Mouse (Mus musculus): Measurements from ENCODE around the gene Setd7. TPM values are rescaled to one million over a fixed set of nuclear protein-coding genes. Genes with fewer than 3 reads are reported as not detected.
A peak's percentile ranks its signal among the peaks of the same experiment; 100 is the strongest.

Setd7 gene
- polyA plus RNA-seq, 1 experiment from 2014 or later: 4.8 TPM

DNA sequence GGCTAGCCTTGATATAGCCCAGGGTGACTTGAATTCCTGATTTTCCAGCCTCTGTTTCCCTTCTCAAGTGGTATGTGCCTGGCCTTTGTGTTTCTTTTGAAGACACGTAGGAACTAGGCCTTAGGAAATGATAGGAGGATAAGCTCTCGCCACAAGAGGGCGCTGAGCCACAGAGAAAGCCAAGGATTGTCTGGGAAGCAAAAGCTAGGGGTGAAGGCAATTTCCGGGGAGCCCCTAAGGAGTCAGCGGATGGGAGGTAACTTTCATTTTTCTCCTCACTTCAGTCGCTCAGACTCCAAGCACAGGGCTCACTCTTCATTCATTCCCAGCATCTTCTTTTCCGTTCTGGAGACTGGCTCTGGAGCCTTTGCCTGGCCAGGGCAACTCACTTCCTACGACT lies 49.8 kb downstream of the Setd7 start:
- peak overlapping the region; percentile 51 for H3K4me2 ChIP-seq (ENCODE audit: low read depth, low read length)
- no peaks in the 10 kb centered on the region for H3K9me3 ChIP-seq (replicated peaks; ENCODE audit: control insufficient read depth, low read length)
- H3K27ac ChIP-seq (ENCODE audit: low read length): no peak overlapping the region
- 29% methylated on average over 8 of the region's 8 CpGs for WGBS
- no peaks in the 10 kb centered on the region for H3K4me1 ChIP-seq (ENCODE audit: control insufficient read depth, insufficient read depth, low read length)
- 0 out of 2 replicates have a peak, but pooled peaks cover 4% of the 10 kb centered on the region for H3K36me3 ChIP-seq (ENCODE audit: control insufficient read depth, insufficient read depth, low read length)
- H3K9ac ChIP-seq (ENCODE audit: low read length): peak overlapping the region; percentile 48
- no peaks in the 10 kb centered on the region for H3K27me3 ChIP-seq (ENCODE audit: control insufficient read depth, insufficient read depth, low read length)
- ATAC-seq (ENCODE audit: insufficient read depth, low FRiP score): peak; percentile 47
- peak overlapping the region; percentile 31 for H3K4me3 ChIP-seq (replicated peaks; ENCODE audit: low read length)

DNA sequence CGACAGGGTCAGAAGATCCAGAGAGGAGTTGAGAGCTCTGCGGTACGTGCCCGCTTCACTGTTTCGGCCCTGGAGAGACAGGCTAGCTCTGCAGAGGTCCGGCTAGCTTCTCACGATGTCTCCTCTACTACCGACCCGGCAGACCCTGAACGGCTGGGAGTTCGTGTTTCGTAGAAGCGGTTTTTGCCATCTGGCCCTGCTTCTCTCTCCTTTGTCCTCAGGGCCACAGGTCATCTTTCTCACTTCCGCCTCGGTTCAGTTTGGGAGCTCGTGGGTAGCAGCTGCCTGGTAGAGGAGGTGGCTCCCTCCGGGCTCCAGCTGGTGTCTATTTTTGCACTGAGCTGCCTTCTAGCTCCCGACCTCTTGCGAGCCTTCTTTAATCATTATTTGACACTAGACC lies 55.2 kb downstream of the Setd7 start:
- no peak overlapping the region for H3K4me3 ChIP-seq (replicated peaks; ENCODE audit: low read length)
- no peak overlapping the region for H3K4me2 ChIP-seq (ENCODE audit: low read depth, low read length)
- H3K9ac ChIP-seq (ENCODE audit: low read length): no peak overlapping the region
- H3K27me3 ChIP-seq (ENCODE audit: control insufficient read depth, insufficient read depth, low read length): no peaks in the 10 kb centered on the region
- no peaks in the 10 kb centered on the region for H3K36me3 ChIP-seq (ENCODE audit: control insufficient read depth, insufficient read depth, low read length)
- H3K27ac ChIP-seq (ENCODE audit: low read length): no peak overlapping the region
- H3K9me3 ChIP-seq (replicated peaks; ENCODE audit: control insufficient read depth, low read length): no peaks in the 10 kb centered on the region
- 61% methylated on average over 19 of the region's 19 CpGs for WGBS
- H3K4me1 ChIP-seq (ENCODE audit: control insufficient read depth, insufficient read depth, low read length): no peaks in the 10 kb centered on the region
- no peak for ATAC-seq (ENCODE audit: insufficient read depth, low FRiP score)

DNA sequence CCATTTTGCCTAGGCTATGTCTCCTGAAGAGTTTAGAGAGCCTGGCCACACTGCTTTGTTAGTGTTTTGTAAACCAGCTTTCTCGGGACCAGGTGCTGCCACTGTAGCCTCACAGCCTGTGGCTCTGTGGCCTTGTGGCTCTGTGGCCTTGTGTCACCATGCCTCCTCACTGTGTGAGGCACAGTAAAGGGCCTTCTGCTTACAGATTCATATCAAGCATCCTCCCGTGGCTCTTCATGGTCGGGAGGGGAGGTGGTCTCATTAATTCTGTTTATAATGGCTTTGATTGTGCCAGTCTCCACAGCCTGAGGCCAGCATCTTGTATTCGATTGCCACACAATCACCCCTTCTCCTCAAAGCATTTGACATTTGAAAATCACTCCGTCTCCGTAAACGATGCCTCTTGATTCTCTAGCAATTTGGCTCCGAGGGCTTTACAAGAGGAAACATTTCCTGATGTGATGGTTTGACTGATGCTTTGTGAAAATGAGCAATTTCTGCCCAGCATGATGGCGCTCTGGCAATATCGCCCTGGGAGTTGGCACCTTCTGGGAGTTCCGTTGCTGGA lies 56.2 kb downstream of the Setd7 start:
- Histone ChIP-seq H3K27me3 (ENCODE audit: control insufficient read depth, insufficient read depth, low read length) (no peaks in the 10 kb centered on the region), H3K4me1 (ENCODE audit: control insufficient read depth, insufficient read depth, low read length) (no peaks in the 10 kb centered on the region), H3K27ac (ENCODE audit: low read length) (no peak overlapping the region), H3K9me3 (replicated peaks; ENCODE audit: control insufficient read depth, low read length) (no peaks in the 10 kb centered on the region), H3K36me3 (ENCODE audit: control insufficient read depth, insufficient read depth, low read length) (no peaks in the 10 kb centered on the region), H3K9ac (ENCODE audit: low read length) (no peak overlapping the region), H3K4me2 (ENCODE audit: low read depth, low read length) (no peak overlapping the region), H3K4me3 (replicated peaks; ENCODE audit: low read length) (no peak overlapping the region)
- ATAC-seq (ENCODE audit: insufficient read depth, low FRiP score): no peak
- 76% methylated on average over 11 of the region's 11 CpGs for WGBS

DNA sequence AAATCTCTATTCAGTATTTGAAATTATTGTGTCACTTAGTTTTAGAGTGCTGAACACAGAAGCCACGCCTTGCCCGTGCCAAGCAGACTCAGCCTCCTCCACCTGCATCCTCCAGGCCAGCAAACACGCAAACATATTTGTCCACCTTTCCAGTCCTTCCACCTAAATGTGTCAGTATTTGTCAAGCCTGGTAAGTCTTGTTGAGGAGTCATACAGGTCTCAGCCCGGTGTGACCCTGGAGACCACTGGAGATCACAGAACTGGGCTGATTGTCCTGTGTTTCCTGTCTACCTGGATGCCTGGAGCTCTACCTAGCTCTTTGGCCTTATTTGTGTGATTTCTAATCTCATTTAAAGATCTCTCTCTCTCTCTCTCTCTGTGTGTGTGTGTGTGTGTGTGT lies 60.8 kb downstream of the Setd7 start:
- Histone ChIP-seq H3K4me2 (ENCODE audit: low read depth, low read length) (no peak overlapping the region), H3K27me3 (ENCODE audit: control insufficient read depth, insufficient read depth, low read length) (no peaks in the 10 kb centered on the region), H3K9me3 (replicated peaks; ENCODE audit: control insufficient read depth, low read length) (no peaks in the 10 kb centered on the region), H3K4me3 (replicated peaks; ENCODE audit: low read length) (no peak overlapping the region), H3K27ac (ENCODE audit: low read length) (no peak overlapping the region), H3K36me3 (ENCODE audit: control insufficient read depth, insufficient read depth, low read length) (no peaks in the 10 kb centered on the region), H3K9ac (ENCODE audit: low read length) (no peak overlapping the region), H3K4me1 (ENCODE audit: control insufficient read depth, insufficient read depth, low read length) (no peaks in the 10 kb centered on the region)
- ATAC-seq (ENCODE audit: insufficient read depth, low FRiP score): no peak
- WGBS: 80% methylated on average over 4 of the region's 4 CpGs

DNA sequence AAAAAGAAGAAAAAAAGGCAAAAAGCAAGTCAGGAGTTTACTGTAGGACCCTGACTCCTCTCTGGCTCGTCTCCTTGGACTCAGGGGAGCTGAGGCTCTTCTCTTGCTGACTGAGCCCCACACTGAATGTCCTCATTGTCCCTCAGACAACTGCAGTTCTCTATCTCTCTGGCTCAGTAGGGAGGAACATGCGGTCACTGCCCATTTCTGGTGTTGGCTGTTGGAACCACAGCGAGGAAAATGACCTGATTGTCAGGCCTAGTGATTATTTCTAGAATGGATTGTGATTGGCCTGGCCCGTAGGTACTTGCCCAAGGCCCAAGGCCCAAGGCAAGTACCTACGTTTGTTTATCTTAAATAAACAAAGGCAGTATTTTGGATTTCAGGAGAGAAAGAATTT lies 62.0 kb downstream of the Setd7 start:
- Histone ChIP-seq H3K9me3 (replicated peaks; ENCODE audit: control insufficient read depth, low read length) (no peaks in the 10 kb centered on the region), H3K27me3 (ENCODE audit: control insufficient read depth, insufficient read depth, low read length) (no peaks in the 10 kb centered on the region), H3K4me2 (ENCODE audit: low read depth, low read length) (no peak overlapping the region), H3K27ac (ENCODE audit: low read length) (no peak overlapping the region), H3K4me1 (ENCODE audit: control insufficient read depth, insufficient read depth, low read length) (peaks cover 5% of the 10 kb centered on the region; the same call in 1 of the 2 replicates), H3K4me3 (replicated peaks; ENCODE audit: low read length) (no peak overlapping the region), H3K36me3 (ENCODE audit: control insufficient read depth, insufficient read depth, low read length) (no peaks in the 10 kb centered on the region; the same call in 1 of the 2 replicates), H3K9ac (ENCODE audit: low read length) (no peak overlapping the region)
- ATAC-seq (ENCODE audit: insufficient read depth, low FRiP score): no peak
- WGBS: 50% methylated on average over 5 of the region's 5 CpGs

DNA sequence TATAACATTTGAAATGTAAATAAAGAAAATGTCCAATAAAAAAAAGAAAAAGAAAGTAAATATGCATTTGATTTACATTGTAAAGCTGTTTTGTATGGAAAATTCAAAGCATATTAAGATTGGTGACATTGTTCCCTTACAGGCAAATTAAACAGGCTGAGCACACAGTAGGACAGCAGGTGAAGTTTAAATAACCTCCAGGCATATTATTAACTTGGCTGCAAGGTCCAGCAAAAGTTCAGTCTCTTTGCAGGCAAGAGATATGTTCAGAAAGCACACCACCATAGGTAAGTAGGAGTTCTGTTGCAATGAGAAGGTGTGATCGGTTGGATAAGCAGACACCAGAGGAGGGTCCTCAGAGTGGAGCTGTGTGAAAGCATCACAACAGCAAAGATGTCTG lies 62.7 kb downstream of the Setd7 start:
- H3K9me3 ChIP-seq (replicated peaks; ENCODE audit: control insufficient read depth, low read length): no peaks in the 10 kb centered on the region
- no peak overlapping the region for H3K9ac ChIP-seq (ENCODE audit: low read length)
- H3K4me1 ChIP-seq (ENCODE audit: control insufficient read depth, insufficient read depth, low read length): peaks cover 5% of the 10 kb centered on the region; the same call in 1 of the 2 replicates
- H3K4me2 ChIP-seq (ENCODE audit: low read depth, low read length): no peak overlapping the region
- no peak for ATAC-seq (ENCODE audit: insufficient read depth, low FRiP score)
- WGBS: 93% methylated on average over 1 of the region's 1 CpGs
- H3K27me3 ChIP-seq (ENCODE audit: control insufficient read depth, insufficient read depth, low read length): no peaks in the 10 kb centered on the region
- no peak overlapping the region for H3K27ac ChIP-seq (ENCODE audit: low read length)
- no peak overlapping the region for H3K4me3 ChIP-seq (replicated peaks; ENCODE audit: low read length)
- no peaks in the 10 kb centered on the region; the same call in 1 of the 2 replicates for H3K36me3 ChIP-seq (ENCODE audit: control insufficient read depth, insufficient read depth, low read length)

DNA sequence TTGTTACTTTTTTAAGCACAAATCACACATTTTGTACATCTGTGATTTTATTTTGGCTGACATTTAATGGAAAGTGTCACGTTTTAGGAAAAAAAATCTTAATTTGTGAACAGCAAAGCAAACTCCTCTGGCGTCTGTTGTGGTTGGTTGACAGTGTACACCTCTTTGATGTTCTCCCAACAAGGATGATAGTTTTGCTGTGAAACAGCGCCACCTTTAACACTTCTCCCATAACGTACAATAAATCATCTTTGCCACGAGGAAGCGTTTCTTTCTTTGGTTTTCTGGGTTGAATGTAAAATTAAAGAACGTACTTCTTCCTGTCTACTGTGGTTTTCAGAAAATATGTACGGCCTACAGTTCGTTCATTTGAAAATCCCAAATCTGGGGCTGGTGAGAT lies 65.0 kb downstream of the Setd7 start:
- no peaks in the 10 kb centered on the region; the same call in 1 of the 2 replicates for H3K36me3 ChIP-seq (ENCODE audit: control insufficient read depth, insufficient read depth, low read length)
- no peak overlapping the region for H3K4me2 ChIP-seq (ENCODE audit: low read depth, low read length)
- peaks cover 5% of the 10 kb centered on the region; the same call in 1 of the 2 replicates for H3K4me1 ChIP-seq (ENCODE audit: control insufficient read depth, insufficient read depth, low read length)
- H3K27ac ChIP-seq (ENCODE audit: low read length): no peak overlapping the region
- H3K27me3 ChIP-seq (ENCODE audit: control insufficient read depth, insufficient read depth, low read length): no peaks in the 10 kb centered on the region
- no peak overlapping the region for H3K9ac ChIP-seq (ENCODE audit: low read length)
- H3K9me3 ChIP-seq (replicated peaks; ENCODE audit: control insufficient read depth, low read length): no peaks in the 10 kb centered on the region
- WGBS: 89% methylated on average over 9 of the region's 9 CpGs
- ATAC-seq (ENCODE audit: insufficient read depth, low FRiP score): no peak
- no peak overlapping the region for H3K4me3 ChIP-seq (replicated peaks; ENCODE audit: low read length)

DNA sequence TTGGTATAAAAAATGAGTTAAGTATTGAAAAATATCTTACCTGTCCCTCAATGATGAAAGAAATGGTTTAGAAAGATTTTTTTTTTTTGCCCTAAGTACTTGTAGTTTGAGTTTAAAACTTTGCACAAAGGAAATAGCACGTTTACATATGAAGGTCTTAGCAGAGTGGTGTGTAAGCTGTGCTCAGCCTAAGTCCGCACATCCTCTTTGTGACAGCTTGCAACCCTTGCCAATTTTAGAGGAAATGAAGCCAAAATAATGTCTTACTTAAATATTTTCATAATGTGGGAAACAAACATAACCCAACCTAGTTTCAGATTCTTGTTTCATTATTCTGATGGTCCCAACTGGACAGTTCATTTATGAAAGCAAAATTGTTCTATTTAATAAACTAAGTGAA lies 66.2 kb downstream of the Setd7 start:
- H3K4me2 ChIP-seq (ENCODE audit: low read depth, low read length): no peak overlapping the region
- H3K27ac ChIP-seq (ENCODE audit: low read length): no peak overlapping the region
- H3K36me3 ChIP-seq (ENCODE audit: control insufficient read depth, insufficient read depth, low read length): no peaks in the 10 kb centered on the region; the same call in 1 of the 2 replicates
- H3K9me3 ChIP-seq (replicated peaks; ENCODE audit: control insufficient read depth, low read length): no peaks in the 10 kb centered on the region
- H3K9ac ChIP-seq (ENCODE audit: low read length): no peak overlapping the region
- H3K27me3 ChIP-seq (ENCODE audit: control insufficient read depth, insufficient read depth, low read length): no peaks in the 10 kb centered on the region
- peaks cover 5% of the 10 kb centered on the region; the same call in 1 of the 2 replicates for H3K4me1 ChIP-seq (ENCODE audit: control insufficient read depth, insufficient read depth, low read length)
- no peak overlapping the region for H3K4me3 ChIP-seq (replicated peaks; ENCODE audit: low read length)
- ATAC-seq (ENCODE audit: insufficient read depth, low FRiP score): no peak
- whole genome bisulfite sequencing: 43% methylated on average over 2 of the region's 2 CpGs

DNA sequence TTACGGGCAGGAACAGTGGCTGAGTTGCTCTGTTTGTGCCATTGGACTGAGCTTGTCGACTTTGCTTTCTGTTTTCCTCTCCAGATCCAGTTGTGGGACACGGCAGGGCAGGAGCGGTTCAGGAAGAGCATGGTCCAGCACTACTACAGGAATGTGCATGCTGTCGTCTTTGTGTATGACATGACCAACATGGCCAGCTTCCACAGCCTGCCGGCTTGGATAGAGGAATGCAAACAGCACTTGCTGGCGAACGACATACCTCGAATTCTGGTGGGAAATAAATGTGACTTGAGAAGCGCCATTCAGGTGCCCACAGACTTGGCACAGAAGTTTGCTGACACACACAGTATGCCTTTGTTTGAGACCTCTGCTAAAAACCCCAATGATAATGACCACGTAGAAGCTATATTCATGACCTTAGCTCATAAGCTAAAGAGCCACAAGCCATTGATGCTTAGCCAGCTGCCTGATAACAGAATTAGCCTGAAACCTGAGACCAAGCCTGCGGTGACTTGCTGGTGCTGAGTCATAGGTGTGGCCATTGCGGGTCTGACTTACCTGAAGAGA lies 67.3 kb downstream of the Setd7 start:
- 66% methylated on average over 13 of the region's 13 CpGs for WGBS
- no peaks in the 10 kb centered on the region for H3K9me3 ChIP-seq (replicated peaks; ENCODE audit: control insufficient read depth, low read length)
- no peak overlapping the region for H3K4me2 ChIP-seq (ENCODE audit: low read depth, low read length)
- no peaks in the 10 kb centered on the region for H3K27me3 ChIP-seq (ENCODE audit: control insufficient read depth, insufficient read depth, low read length)
- H3K36me3 ChIP-seq (ENCODE audit: control insufficient read depth, insufficient read depth, low read length): no peaks in the 10 kb centered on the region; the same call in 1 of the 2 replicates
- no peak overlapping the region for H3K27ac ChIP-seq (ENCODE audit: low read length)
- H3K4me1 ChIP-seq (ENCODE audit: control insufficient read depth, insufficient read depth, low read length): peaks cover 5% of the 10 kb centered on the region; the same call in 1 of the 2 replicates
- ATAC-seq (ENCODE audit: insufficient read depth, low FRiP score): no peak
- H3K9ac ChIP-seq (ENCODE audit: low read length): no peak overlapping the region
- H3K4me3 ChIP-seq (replicated peaks; ENCODE audit: low read length): no peak overlapping the region
